In the genomic region with DNA sequence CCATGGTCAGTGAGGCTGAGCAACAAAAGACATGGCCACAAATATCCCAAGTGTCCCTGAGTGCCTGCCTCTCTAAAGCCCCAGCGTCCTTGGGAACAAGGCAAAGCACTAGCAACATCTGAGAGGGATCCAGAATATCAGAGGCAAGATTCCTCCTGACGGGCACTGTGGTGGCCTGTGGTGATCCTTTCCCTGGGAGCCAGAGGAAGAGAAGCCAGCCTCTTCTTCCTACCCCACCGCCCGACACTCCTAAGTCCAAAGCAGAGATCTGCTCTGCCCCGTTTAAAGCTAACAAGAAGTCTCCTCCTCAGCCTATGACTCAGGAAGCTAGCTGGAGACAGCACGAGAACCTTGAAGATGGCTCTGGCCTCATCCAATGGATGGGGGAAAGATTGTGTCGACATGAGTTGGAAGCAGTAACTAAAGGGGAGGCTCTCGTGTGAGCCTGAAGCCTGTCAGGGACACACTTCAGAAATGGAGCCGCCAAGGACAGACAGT, we compare ENCODE assay signal across 20 mouse cellular contexts. TPM values are rescaled to one million over a fixed set of nuclear protein-coding genes. Genes with fewer than 3 reads are reported as not detected.
DNase-seq lines count a peak whose midpoint lies in the region; ATAC-seq and TF ChIP-seq lines count a peak whose summit lies in the region.
"Had no signal": no experiment of that assay in that cellular context is flagged by ENCODE, and none has a peak within 500 bp of the region (broad histone marks: within the 10 kb centered on the region; RNA-seq: fewer than 3 reads in every experiment).

No protein-coding gene starts in this region.

- intact Hi-C loops in gastrocnemius, postnatal 14 days (cut with DNase I; ENCODE audit: low total_unique reads), result no loop called here

- TF ChIP-seq CTCF in midbrain, postnatal 0 days (IDR thresholded peaks at IDR 0.05), result no peak

- 66% methylated on average over 9 of the region's 9 CpGs for WGBS in neural tube, embryonic 13.5 days
- 68% methylated on average over 9 of the region's 9 CpGs for WGBS in midbrain, postnatal 0 days

- peaks cover 56% of the 10 kb centered on the region for H3K27me3 ChIP-seq in neural tube, embryonic 13.5 days
- H3K27me3 ChIP-seq in midbrain, postnatal 0 days (ENCODE audit: insufficient read depth, low read length), result no peaks in the 10 kb centered on the region

- no peaks in the 10 kb centered on the region for H3K36me3 ChIP-seq in neural tube, embryonic 13.5 days
- H3K36me3 ChIP-seq in midbrain, postnatal 0 days (ENCODE audit: insufficient read depth, low read length), result no peaks in the 10 kb centered on the region
- H3K36me3 ChIP-seq: liver, embryonic 13.5 days had no signal

- peaks cover 33% of the 10 kb centered on the region for H3K4me1 ChIP-seq in neural tube, embryonic 13.5 days (replicated peaks)
- peaks cover 17% of the 10 kb centered on the region for H3K4me1 ChIP-seq in midbrain, postnatal 0 days (ENCODE audit: insufficient read depth, low read length)
- H3K4me1 ChIP-seq: liver, embryonic 13.5 days had no signal

- peak overlapping the region; percentile 88; the same call in 1 of the 2 replicates for H3K4me2 ChIP-seq in neural tube, embryonic 13.5 days
- H3K4me2 ChIP-seq in midbrain, postnatal 0 days (ENCODE audit: low read depth, low read length, poor library complexity, severe bottlenecking), result peak overlapping the region; percentile 64
- H3K4me2 ChIP-seq: liver, embryonic 13.5 days had no signal

- H3K27ac ChIP-seq in neural tube, embryonic 13.5 days (replicated peaks), result no peak overlapping the region
- H3K27ac ChIP-seq in midbrain, postnatal 0 days (ENCODE audit: low read depth, low read length), result no peak overlapping the region
- H3K27ac ChIP-seq: liver, embryonic 13.5 days; stomach, postnatal 0 days had no signal

- 0 out of 2 replicates have a peak, but pooled peaks have one; percentile 5 for ATAC-seq in frontal cortex, adult (ENCODE audit: low TSS enrichment)
- ATAC-seq in neural tube, embryonic 13.5 days (ENCODE audit: low read depth), result no peak
- ATAC-seq in midbrain, postnatal 0 days (ENCODE audit: low FRiP score), result no peak
- ATAC-seq: forebrain, embryonic 14.5 days had no signal

- no peak for DNase-seq in frontal cortex, postnatal 10 days (ENCODE audit: low spot score in 2 of 2)
- DNase-seq in neural tube, embryonic 10.5 days (ENCODE audit: extremely low spot score, low spot score), result no peak
- peak; percentile 79 for DNase-seq in adrenal gland, postnatal 14 days
- no peak for DNase-seq in midbrain, postnatal 0 days (ENCODE audit: low spot score)
- DNase-seq in yolk sac, embryonic 10.5 days (ENCODE audit: low spot score), result no peak
- DNase-seq in gastrocnemius, postnatal 14 days, result no peak
- DNase-seq: cerebellum, adult 11 months; kidney, adult 11 months; kidney, postnatal 10 days; liver, embryonic 13.5 days; right cerebral cortex, postnatal 14 days; thymus, postnatal 36 days had no signal

- no peak overlapping the region for H3K9ac ChIP-seq in neural tube, embryonic 13.5 days
- 0 out of 2 replicates have a peak overlapping the region, but pooled peaks have one; percentile 19 for H3K9ac ChIP-seq in midbrain, postnatal 0 days (replicated peaks; ENCODE audit: low read length, poor library complexity, severe bottlenecking)
- H3K9ac ChIP-seq: liver, embryonic 13.5 days had no signal

- no peak overlapping the region for H3K4me3 ChIP-seq in neural tube, embryonic 13.5 days
- H3K4me3 ChIP-seq in midbrain, postnatal 0 days (ENCODE audit: low read depth, low read length), result no peak overlapping the region
- H3K4me3 ChIP-seq: liver, embryonic 13.5 days had no signal

- no peaks in the 10 kb centered on the region for H3K9me3 ChIP-seq in neural tube, embryonic 13.5 days
- H3K9me3 ChIP-seq in midbrain, postnatal 0 days (ENCODE audit: low read length), result no peaks in the 10 kb centered on the region
- H3K9me3 ChIP-seq: liver, embryonic 13.5 days had no signal

RNA-seq across cellular contexts. Expression of a gene that starts 3.1 kb away (rescaled TPM):
- polyA plus RNA-seq in neural tube, embryonic 13.5 days (2015; fragmentation: Nextera tagmentation; extraction: Ambion mirVana), result 8.5 and 8.7 TPM in 2 replicates
- 72.1 and 92.7 TPM in 2 replicates for total RNA-seq in adrenal gland, postnatal 14 days (2021)
- 85.1 and 85.3 TPM in 2 replicates for total RNA-seq in midbrain, postnatal 0 days (2014; rRNA removed)
- polyA plus RNA-seq in midbrain, postnatal 0 days (2015; fragmentation: Nextera tagmentation; extraction: Ambion mirVana), result 18.4 and 22.8 TPM in 2 replicates
- under 1 TPM; 0.60 to 0.62 TPM for total RNA-seq in gastrocnemius, postnatal 14 days (2021)
- total RNA-seq: granulocyte monocyte progenitor cell, adult 5-6 weeks; hematopoietic stem cell, adult 5-6 weeks; megakaryocyte, adult 5-6 weeks had no signal
- polyA plus RNA-seq: C2C12 had no signal

Comparison
In these comparisons a context has a peak if more than half of its experiments do, and no peak if none do; other contexts are left out.
1. RNA of a gene that starts 3.1 kb away (total RNA-seq): 72.1 to 92.7 TPM in adrenal gland, postnatal 14 days and 85.1 to 85.3 TPM in midbrain, postnatal 0 days; 0.60 to 0.62 TPM in gastrocnemius, postnatal 14 days; every median in the first group is over 10 times any median in the second.